Mouse (Mus musculus) kidney, embryonic 16.5 days (tissue): ENCODE data around the gene Psmb4. TPM values are rescaled to one million over a fixed set of nuclear protein-coding genes. Genes with fewer than 3 reads are reported as not detected.

Experiments used
- polyA plus RNA-seq: library from polyadenylated mRNA; unstranded; fragments of >200 nt; fragmentation: Nextera tagmentation; extraction: Ambion mirVana; gene quantifications from 2 replicates; pipeline ENCODE4 v1.2.1, GENCODE M21; 2015

Psmb4 gene
- polyA plus RNA-seq, 1 experiment from 2014 or later: 366 TPM

Other genes with a start within 250 kb of the Psmb4 start
- not detected in 2 replicates for gene Gm10972, start 243.8 kb downstream of the Psmb4 start, polyA plus RNA-seq
- gene Tuft1, start 228.1 kb downstream of the Psmb4 start, polyA plus RNA-seq: 9.7 TPM in 2 replicates
- gene Selenbp2, start 193.4 kb downstream of the Psmb4 start, polyA plus RNA-seq: 2.2 and 4.6 TPM in 2 replicates
- 20.7 and 24.0 TPM in 2 replicates for gene Cgn, start 100.5 kb downstream of the Psmb4 start, polyA plus RNA-seq
- 15.9 and 21.0 TPM in 2 replicates for gene Pogz, start 49.4 kb downstream of the Psmb4 start, polyA plus RNA-seq
- 88.7 and 105 TPM in 2 replicates for gene Selenbp1, start 46.1 kb upstream of the Psmb4 start, polyA plus RNA-seq
- 10.0 and 10.5 TPM in 2 replicates for gene Rfx5, start 67.1 kb upstream of the Psmb4 start, polyA plus RNA-seq
- gene Pi4kb, start 87.8 kb upstream of the Psmb4 start, polyA plus RNA-seq: 25.0 and 30.3 TPM in 2 replicates
- 28.8 and 32.9 TPM in 2 replicates for gene Zfp687, start 128.5 kb upstream of the Psmb4 start, polyA plus RNA-seq
- 279 and 281 TPM in 2 replicates for gene Psmd4, start 155.7 kb upstream of the Psmb4 start, polyA plus RNA-seq
- gene Pip5k1a, start 220.0 kb upstream of the Psmb4 start, polyA plus RNA-seq: 24.0 and 24.7 TPM in 2 replicates
- gene Vps72, start 224.1 kb upstream of the Psmb4 start, polyA plus RNA-seq: 184 and 185 TPM in 2 replicates
- gene Tmod4, start 237.5 kb upstream of the Psmb4 start, polyA plus RNA-seq: 0.84 and 1.6 TPM in 2 replicates
- 71.6 and 79.0 TPM in 2 replicates for gene Scnm1, start 247.1 kb upstream of the Psmb4 start, polyA plus RNA-seq
- gene Lysmd1, start 247.1 kb upstream of the Psmb4 start, polyA plus RNA-seq: 15.3 and 17.3 TPM in 2 replicates